Mouse (Mus musculus): Measurements from ENCODE around the gene Phactr4. TPM values are rescaled to one million over a fixed set of nuclear protein-coding genes. Genes with fewer than 3 reads are reported as not detected.
A peak's percentile ranks its signal among the peaks of the same experiment; 100 is the strongest.

Phactr4 gene
- polyA plus RNA-seq, 1 experiment from 2014 or later, result 19.5 TPM

DNA sequence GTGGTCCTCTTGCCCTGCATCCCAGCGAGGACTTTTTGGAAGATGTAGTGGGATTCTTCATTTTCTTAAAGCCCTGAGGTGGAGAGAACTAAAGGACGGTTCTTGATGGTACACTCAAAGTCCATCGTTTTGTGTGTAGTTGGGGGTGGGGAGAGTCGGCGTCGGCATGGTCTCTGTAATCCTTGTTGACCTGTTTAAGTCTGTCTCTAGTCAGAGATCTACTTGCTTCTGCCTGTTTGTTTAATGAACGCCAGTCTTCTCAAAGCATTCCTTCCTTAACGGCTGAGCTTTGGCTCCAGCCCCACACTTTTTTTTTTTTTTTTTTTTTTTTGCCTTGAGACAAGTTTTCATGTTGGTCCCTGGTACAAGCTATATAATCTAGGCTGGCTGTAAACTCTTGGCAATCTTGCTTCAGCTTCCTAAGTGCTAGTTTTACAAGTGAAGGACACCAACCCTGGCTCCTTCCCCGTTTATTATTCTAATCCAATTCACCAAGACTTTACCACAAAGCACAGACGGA, 92.4 kb downstream of the Phactr4 start:
- Histone ChIP-seq H3K27me3 (replicated peaks) (no peaks in the 10 kb centered on the region), H3K36me3 (peaks cover 47% of the 10 kb centered on the region), H3K4me2 (peak overlapping the region; percentile 76), H3K9me3 (replicated peaks) (no peaks in the 10 kb centered on the region), H3K4me1 (replicated peaks) (peaks cover 13% of the 10 kb centered on the region), H3K4me3 (peak overlapping the region; percentile 88), H3K9ac (peak overlapping the region; percentile 94), H3K27ac (ENCODE audit: poor library complexity, severe bottlenecking) (peak overlapping the region; percentile 91; the same call in 1 of the 2 replicates)
- 8% methylated on average over 10 of the region's 10 CpGs for WGBS
- no peak for ATAC-seq (ENCODE audit: insufficient number of reproducible peaks, low FRiP score)

GRCm38 (mm10) chr4:132329115-132329834, 93.0 kb downstream of the Phactr4 start, which contains the start of gene Trnau1ap:
Trnau1ap (minus strand) TSS chr4:132329538.
- Histone ChIP-seq H3K27ac (ENCODE audit: poor library complexity, severe bottlenecking) (peak within 1 kb of the TSS; percentile 91), H3K36me3 (peaks cover 47% of the 10 kb centered on the region), H3K4me2 (peak within 1 kb of the TSS; percentile 76), H3K9ac (peak within 1 kb of the TSS; percentile 94), H3K27me3 (replicated peaks) (no peaks in the 10 kb centered on the region), H3K4me3 (peak within 1 kb of the TSS; percentile 88), H3K9me3 (replicated peaks) (no peaks in the 10 kb centered on the region), H3K4me1 (replicated peaks) (peaks cover 13% of the 10 kb centered on the region)
- WGBS, result under 1% methylated on average over 52 of the region's 52 CpGs
- peak; percentile 97 for ATAC-seq (ENCODE audit: insufficient number of reproducible peaks, low FRiP score)

DNA sequence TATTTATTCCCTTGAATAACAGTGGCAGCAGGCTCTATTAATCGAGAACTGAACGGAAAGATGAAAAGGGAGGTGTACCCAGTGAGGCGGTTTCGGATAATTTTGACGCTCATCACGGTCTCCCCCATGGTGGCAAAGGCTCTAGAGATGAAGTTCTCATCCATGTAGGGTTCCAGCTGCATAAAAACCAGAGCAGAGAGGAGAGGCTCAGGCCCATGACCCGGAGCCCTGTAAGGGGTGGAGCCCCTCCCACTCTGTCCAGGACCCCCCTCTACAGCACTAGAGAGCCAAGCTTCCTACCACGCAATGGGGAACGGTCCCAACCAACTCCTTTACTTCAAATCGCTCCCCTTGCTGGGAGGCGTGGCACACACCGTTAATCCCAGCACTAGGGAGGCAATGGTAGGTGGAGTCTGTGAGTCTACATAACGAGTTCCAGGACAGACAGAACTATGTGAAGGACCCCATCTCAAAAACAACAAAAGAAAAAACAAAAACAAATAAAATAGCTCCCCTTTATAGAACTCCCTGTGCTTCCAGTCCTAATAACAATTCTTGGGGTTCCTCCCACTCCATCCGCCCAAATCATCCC, 93.8 kb downstream of the Phactr4 start:
- Histone ChIP-seq H3K27me3 (replicated peaks) (no peaks in the 10 kb centered on the region), H3K9me3 (replicated peaks) (no peaks in the 10 kb centered on the region), H3K27ac (ENCODE audit: poor library complexity, severe bottlenecking) (0 out of 2 replicates have a peak overlapping the region, but pooled peaks have one; percentile 91), H3K9ac (peak overlapping the region; percentile 94), H3K4me3 (peak overlapping the region; percentile 88), H3K36me3 (peaks cover 47% of the 10 kb centered on the region), H3K4me2 (peak overlapping the region; percentile 76), H3K4me1 (replicated peaks) (peaks cover 13% of the 10 kb centered on the region)
- 50% methylated on average over 14 of the region's 14 CpGs for WGBS
- no peak for ATAC-seq (ENCODE audit: insufficient number of reproducible peaks, low FRiP score)

DNA sequence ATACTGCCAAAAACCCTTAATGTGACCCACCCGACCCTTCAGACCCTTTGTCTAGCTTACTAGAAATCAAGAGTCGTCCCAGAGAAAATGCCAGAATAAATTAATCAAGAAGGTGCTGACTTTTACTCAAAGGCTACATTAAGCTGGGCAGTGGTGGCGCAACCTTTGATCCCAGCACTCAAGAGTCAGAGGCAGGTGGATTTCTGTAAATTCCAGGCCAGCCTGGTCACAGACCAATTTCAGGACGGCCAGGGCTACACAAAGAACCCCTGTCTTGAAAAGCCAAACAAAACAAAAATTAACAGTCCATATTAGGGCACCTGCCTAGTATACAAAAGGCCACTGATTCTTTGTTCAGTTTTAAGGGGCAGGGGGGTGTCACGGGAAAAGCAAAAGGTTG, 95.8 kb downstream of the Phactr4 start:
- ATAC-seq (ENCODE audit: insufficient number of reproducible peaks, low FRiP score), result no peak
- 78% methylated on average over 5 of the region's 5 CpGs for WGBS
- Histone ChIP-seq H3K4me3 (no peak overlapping the region), H3K4me1 (replicated peaks) (peaks cover 9% of the 10 kb centered on the region), H3K9me3 (replicated peaks) (no peaks in the 10 kb centered on the region), H3K27me3 (replicated peaks) (no peaks in the 10 kb centered on the region), H3K9ac (no peak overlapping the region), H3K36me3 (peaks cover 41% of the 10 kb centered on the region), H3K4me2 (no peak overlapping the region), H3K27ac (ENCODE audit: poor library complexity, severe bottlenecking) (no peak overlapping the region)

DNA sequence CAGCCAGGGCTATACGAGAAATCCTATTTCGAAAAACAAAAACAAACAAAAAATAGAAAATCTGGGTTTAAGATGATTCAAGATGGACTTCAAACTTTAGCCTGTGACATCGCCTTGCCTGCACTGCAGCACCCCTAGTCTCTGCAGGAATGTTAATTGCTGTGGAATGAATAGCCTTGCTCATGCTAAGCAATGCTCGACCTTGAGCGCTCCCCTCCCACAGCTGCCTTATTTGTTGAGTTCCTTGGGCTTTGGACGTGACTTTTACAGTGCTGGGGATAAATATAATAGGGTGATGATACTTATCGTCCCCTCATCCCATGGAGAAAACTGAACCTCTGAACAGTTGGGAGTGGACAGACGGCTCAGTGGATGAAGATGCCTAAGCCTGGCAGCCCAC, 106.6 kb downstream of the Phactr4 start:
- no peak overlapping the region for H3K4me2 ChIP-seq
- ATAC-seq (ENCODE audit: insufficient number of reproducible peaks, low FRiP score), result no peak
- H3K27ac ChIP-seq (ENCODE audit: poor library complexity, severe bottlenecking), result peak overlapping the region; percentile 55; the same call in 1 of the 2 replicates
- H3K36me3 ChIP-seq, result peaks cover 74% of the 10 kb centered on the region
- no peak overlapping the region for H3K4me3 ChIP-seq
- no peak overlapping the region for H3K9ac ChIP-seq
- peaks cover 6% of the 10 kb centered on the region; the same call in 1 of the 2 replicates for H3K4me1 ChIP-seq (replicated peaks)
- H3K9me3 ChIP-seq (replicated peaks), result no peaks in the 10 kb centered on the region
- 74% methylated on average over 8 of the region's 8 CpGs for WGBS
- H3K27me3 ChIP-seq (replicated peaks), result no peaks in the 10 kb centered on the region

DNA sequence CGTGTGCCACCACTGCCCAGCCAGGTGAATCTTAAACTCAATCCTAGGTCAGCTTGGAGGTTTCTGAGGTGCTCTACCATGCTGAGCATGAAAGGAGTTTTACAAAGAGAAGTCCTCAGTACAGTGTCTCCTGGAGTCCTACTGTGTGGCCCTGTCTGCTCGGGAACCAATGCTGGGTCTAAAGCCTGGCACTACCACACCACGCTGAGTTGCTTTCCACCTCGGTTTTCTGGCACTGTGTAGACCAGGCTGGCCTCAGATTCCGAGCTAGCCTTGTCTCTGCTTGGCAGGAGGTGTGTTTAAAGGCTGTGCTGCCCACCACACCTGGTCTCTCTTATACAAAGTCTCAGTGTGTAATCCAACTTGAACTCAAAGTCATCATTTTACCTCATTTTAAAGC, 109.7 kb downstream of the Phactr4 start:
- Histone ChIP-seq H3K4me3 (no peak overlapping the region), H3K4me1 (replicated peaks) (peaks cover 14% of the 10 kb centered on the region), H3K9ac (no peak overlapping the region), H3K36me3 (peaks cover 60% of the 10 kb centered on the region), H3K27ac (ENCODE audit: poor library complexity, severe bottlenecking) (no peak overlapping the region), H3K27me3 (replicated peaks) (no peaks in the 10 kb centered on the region), H3K9me3 (replicated peaks) (no peaks in the 10 kb centered on the region), H3K4me2 (no peak overlapping the region)
- WGBS, result 86% methylated on average over 5 of the region's 5 CpGs
- ATAC-seq (ENCODE audit: insufficient number of reproducible peaks, low FRiP score), result no peak

DNA sequence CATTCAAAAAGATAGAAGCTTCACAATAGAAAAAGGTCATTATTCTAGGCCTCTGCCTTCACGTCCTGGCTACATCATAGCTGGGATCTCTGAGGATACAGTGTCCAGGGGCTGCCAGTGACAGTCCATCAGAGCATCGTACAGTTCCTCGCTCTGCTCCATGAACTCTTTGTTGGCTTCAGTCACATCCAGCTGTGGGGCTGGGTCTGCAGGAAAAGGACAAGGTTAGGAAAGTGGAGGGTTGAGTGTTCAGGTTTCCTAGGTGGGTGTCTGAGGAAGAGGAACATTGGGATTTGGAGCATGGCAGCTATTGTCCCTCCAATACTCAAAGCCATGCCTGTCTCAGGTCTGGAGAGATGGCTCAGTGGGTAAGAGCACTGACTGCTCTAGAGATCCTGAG, 110.5 kb downstream of the Phactr4 start:
- no peak overlapping the region for H3K27ac ChIP-seq (ENCODE audit: poor library complexity, severe bottlenecking)
- no peaks in the 10 kb centered on the region for H3K9me3 ChIP-seq (replicated peaks)
- no peaks in the 10 kb centered on the region for H3K27me3 ChIP-seq (replicated peaks)
- H3K4me1 ChIP-seq (replicated peaks), result peaks cover 14% of the 10 kb centered on the region
- peaks cover 56% of the 10 kb centered on the region for H3K36me3 ChIP-seq
- no peak overlapping the region for H3K9ac ChIP-seq
- ATAC-seq (ENCODE audit: insufficient number of reproducible peaks, low FRiP score), result no peak
- H3K4me2 ChIP-seq, result no peak overlapping the region
- no peak overlapping the region for H3K4me3 ChIP-seq
- WGBS, result 53% methylated on average over 3 of the region's 3 CpGs

DNA sequence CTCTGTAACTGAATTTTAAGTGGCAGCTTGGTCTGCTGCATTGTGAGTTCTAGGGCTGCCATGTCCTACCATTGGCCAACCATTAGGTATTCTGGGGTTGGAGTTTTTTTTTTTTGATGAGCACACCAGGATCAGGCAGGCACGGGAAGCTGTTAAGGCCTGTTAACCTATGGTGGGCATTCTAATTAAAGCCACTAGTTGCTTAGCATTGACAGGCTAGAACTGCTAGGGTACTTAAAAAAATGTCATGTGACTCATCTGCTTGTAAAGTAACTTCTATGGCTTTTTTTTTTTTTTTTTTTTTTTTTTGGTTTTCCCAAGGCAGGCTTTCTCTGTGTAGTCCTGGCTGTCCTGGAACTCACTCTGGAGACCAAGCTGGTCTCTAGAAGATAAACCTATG, 111.1 kb downstream of the Phactr4 start:
- Histone ChIP-seq H3K27ac (ENCODE audit: poor library complexity, severe bottlenecking) (no peak overlapping the region), H3K9ac (no peak overlapping the region), H3K27me3 (replicated peaks) (no peaks in the 10 kb centered on the region), H3K4me1 (replicated peaks) (peaks cover 14% of the 10 kb centered on the region), H3K4me2 (no peak overlapping the region), H3K4me3 (no peak overlapping the region), H3K9me3 (replicated peaks) (no peaks in the 10 kb centered on the region), H3K36me3 (peaks cover 52% of the 10 kb centered on the region)
- ATAC-seq (ENCODE audit: insufficient number of reproducible peaks, low FRiP score), result no peak
- WGBS, result 45% methylated on average over 1 of the region's 1 CpGs

- H3K27me3 ChIP-seq (replicated peaks), result no peaks in the 10 kb centered on the region
- peak overlapping the region; percentile 84 for H3K4me2 ChIP-seq
- peak overlapping the region; percentile 82 for H3K27ac ChIP-seq (ENCODE audit: poor library complexity, severe bottlenecking)
- H3K9me3 ChIP-seq (replicated peaks), result no peaks in the 10 kb centered on the region
- peaks cover 8% of the 10 kb centered on the region for H3K4me1 ChIP-seq (replicated peaks)
- 32% methylated on average over 10 of the region's 10 CpGs for WGBS
- peaks cover 46% of the 10 kb centered on the region for H3K36me3 ChIP-seq
- H3K9ac ChIP-seq, result peak overlapping the region; percentile 88
- ATAC-seq (ENCODE audit: insufficient number of reproducible peaks, low FRiP score), result no peak
- peak overlapping the region; percentile 72 for H3K4me3 ChIP-seq
Observed at GRCm38 (mm10) chr4:132309849-132310472, 112.3 kb downstream of the Phactr4 start.

DNA sequence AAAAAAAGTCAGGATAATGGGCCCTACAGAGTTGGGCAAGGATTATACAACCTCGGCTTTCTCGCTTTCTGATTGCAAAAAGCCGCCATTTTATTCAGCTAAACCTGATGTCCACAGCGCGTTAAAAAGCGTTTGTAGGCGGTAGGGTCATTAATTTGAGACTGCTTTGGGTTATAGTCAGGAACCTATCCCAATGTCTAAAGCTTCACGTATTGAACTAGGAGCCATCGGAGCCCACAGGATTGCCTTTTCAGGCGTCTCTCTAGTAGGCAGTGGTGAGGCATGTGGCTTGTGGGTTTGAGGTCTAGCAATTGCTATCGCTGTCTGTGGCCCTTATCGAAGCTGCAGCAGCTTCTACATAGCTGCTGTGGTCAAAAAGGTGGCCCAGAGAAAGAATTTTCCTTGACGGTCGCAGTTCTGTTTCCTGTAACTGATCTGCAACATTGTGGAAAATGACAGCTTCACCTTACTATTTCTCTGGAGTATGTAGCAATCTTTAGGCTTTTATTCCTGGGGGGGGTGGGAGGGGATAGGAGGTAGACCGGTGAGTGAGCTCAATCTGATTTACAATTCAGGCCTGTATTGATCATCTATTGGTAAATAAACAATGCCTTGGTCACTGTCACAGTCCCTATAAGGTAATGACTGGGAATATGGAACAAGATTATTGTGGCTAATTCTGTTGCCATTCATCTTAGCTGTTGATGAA, 113.0 kb downstream of the Phactr4 start:
- ATAC-seq (ENCODE audit: insufficient number of reproducible peaks, low FRiP score), result no peak
- peaks cover 46% of the 10 kb centered on the region for H3K36me3 ChIP-seq
- under 1% methylated on average over 15 of the region's 15 CpGs for WGBS

More for the DNA sequence above, 113.0 kb downstream of the Phactr4 start:
- Histone ChIP-seq H3K4me1 (replicated peaks) (peaks cover 8% of the 10 kb centered on the region), H3K9me3 (replicated peaks) (no peaks in the 10 kb centered on the region), H3K4me3 (peak overlapping the region; percentile 72), H3K4me2 (peak overlapping the region; percentile 84), H3K9ac (peak overlapping the region; percentile 88), H3K27me3 (replicated peaks) (no peaks in the 10 kb centered on the region), H3K27ac (ENCODE audit: poor library complexity, severe bottlenecking) (peak overlapping the region; percentile 82)

Measured in heart, embryonic 12.5 days (tissue).